Mouse (Mus musculus): ENCODE measurements around the gene Bicdl2.

DNA sequence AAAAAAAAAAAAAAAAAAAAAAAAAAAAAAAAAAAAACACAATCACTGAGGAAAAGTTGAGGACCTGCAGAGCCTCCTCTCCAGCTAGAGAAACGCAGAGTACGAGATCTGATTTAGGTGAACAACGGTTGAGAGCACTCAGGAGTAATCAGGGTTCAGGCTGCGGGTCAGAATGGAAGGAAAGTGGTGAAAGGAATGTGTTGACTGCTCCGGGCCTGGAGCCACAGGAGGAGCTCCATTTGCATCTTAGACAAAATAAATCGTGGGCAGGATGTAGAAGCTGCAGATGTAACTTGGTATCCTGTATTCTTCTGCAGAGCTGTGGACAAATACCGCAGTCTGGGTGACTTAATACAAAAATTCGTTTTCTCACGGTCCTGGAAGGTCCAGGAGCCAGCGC is 14.4 kb upstream of the Bicdl2 start:
- no peak for TF ChIP-seq POLR2A (IDR thresholded peaks at IDR 0.05; ENCODE audit: low read depth, low read length)
- TF ChIP-seq CTCF (IDR thresholded peaks at IDR 0.05; ENCODE audit: extremely low read depth, insufficient read depth, insufficient read length, insufficient replicate concordance), result no peak
